Mouse (Mus musculus): ENCODE data around the gene Inpp1.
A peak's percentile ranks its signal among the peaks of the same experiment; 100 is the strongest.

Inpp1 gene

GRCm38 (mm10) chr1:52793692-52794091 lies 23.8 kb downstream of the Inpp1 start:
- no peak for DNase-seq (ENCODE audit: low read depth in 1 of 2, low spot score in 2 of 2)

- no peak for DNase-seq (ENCODE audit: low read depth in 1 of 2, low spot score in 2 of 2)
Measured at GRCm38 (mm10) chr1:52792701-52793100, 24.8 kb downstream of the Inpp1 start.

- DNase-seq (ENCODE audit: low read depth in 1 of 2, low spot score in 2 of 2): no peak
Measured at GRCm38 (mm10) chr1:52787254-52787653, 30.2 kb downstream of the Inpp1 start.

GRCm38 (mm10) chr1:52765176-52766111 lies 52.0 kb downstream of the Inpp1 start:
- DNase-seq (ENCODE audit: low read depth in 1 of 2, low spot score in 2 of 2): no peak

GRCm38 (mm10) chr1:52763894-52764809 lies 53.3 kb downstream of the Inpp1 start:
- no peak for DNase-seq (ENCODE audit: low read depth in 1 of 2, low spot score in 2 of 2)

- DNase-seq (ENCODE audit: low read depth in 1 of 2, low spot score in 2 of 2): no peak
Measured at GRCm38 (mm10) chr1:52758174-52758573, 59.3 kb downstream of the Inpp1 start.

GRCm38 (mm10) chr1:52754331-52754730 lies 63.2 kb downstream of the Inpp1 start:
- DNase-seq (ENCODE audit: low read depth in 1 of 2, low spot score in 2 of 2): no peak

- no peak for DNase-seq (ENCODE audit: low read depth in 1 of 2, low spot score in 2 of 2)
Measured at GRCm38 (mm10) chr1:52753828-52754227, 63.7 kb downstream of the Inpp1 start.

GRCm38 (mm10) chr1:52752706-52753105 lies 64.8 kb downstream of the Inpp1 start:
- no peak for DNase-seq (ENCODE audit: low read depth in 1 of 2, low spot score in 2 of 2)

GRCm38 (mm10) chr1:52751634-52752033 lies 65.9 kb downstream of the Inpp1 start:
- no peak for DNase-seq (ENCODE audit: low read depth in 1 of 2, low spot score in 2 of 2)

- no peak for DNase-seq (ENCODE audit: low read depth in 1 of 2, low spot score in 2 of 2)
Measured at GRCm38 (mm10) chr1:52749978-52750377, 67.5 kb downstream of the Inpp1 start.

GRCm38 (mm10) chr1:52748260-52748659 lies 69.2 kb downstream of the Inpp1 start:
- peak in 1 of 2 experiments; percentile 43 for DNase-seq (ENCODE audit: low read depth in 1 of 2, low spot score in 2 of 2)

GRCm38 (mm10) chr1:52742567-52742966 lies 74.9 kb downstream of the Inpp1 start:
- no peak for DNase-seq (ENCODE audit: low read depth in 1 of 2, low spot score in 2 of 2)
